Comparison of ENCODE assay signal across 35 mouse cellular contexts in the genomic region with DNA sequence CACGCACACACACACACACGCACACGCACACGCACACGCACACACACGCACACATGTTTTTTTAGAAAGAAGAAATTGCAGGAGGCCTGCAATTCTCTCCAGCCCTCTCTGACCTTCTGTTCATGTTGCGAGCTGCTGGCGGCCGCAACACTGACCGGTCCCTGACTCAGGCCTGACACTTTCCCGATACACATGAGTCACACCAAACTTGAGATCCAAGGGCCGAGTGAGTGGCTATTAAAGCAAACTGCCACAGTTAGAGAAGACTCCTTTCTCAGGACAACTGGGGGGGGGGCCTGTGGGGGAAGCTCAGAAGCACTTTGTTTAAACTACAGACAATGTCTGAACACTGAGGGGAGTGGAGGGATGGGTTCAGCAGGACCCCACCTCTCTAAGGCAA. TPM values are rescaled to one million over a fixed set of nuclear protein-coding genes. Genes with fewer than 3 reads are reported as not detected.
A peak's percentile ranks its signal among the peaks of the same experiment; 100 is the strongest.
DNase-seq lines count a peak whose midpoint lies in the region; ATAC-seq and TF ChIP-seq lines count a peak whose summit lies in the region.
"Had no signal": no experiment of that assay in that cellular context is flagged by ENCODE, and none has a peak within 500 bp of the region (broad histone marks: within the 10 kb centered on the region; RNA-seq: fewer than 3 reads in every experiment).

No protein-coding gene starts in this region.

- peak overlapping the region; percentile 30 for H3ac ChIP-seq in C2C12 (ENCODE audit: control insufficient read depth, insufficient read length, low read depth)
- no peak overlapping the region for H3ac ChIP-seq in myocyte (ENCODE audit: control insufficient read depth, insufficient read length)

- no peaks in the 10 kb centered on the region for H3K4me1 ChIP-seq in lung, adult 2 months (ENCODE audit: control insufficient read depth, insufficient read depth, low read length)
- H3K4me1 ChIP-seq: embryonic facial prominence, embryonic 13.5 days; limb, embryonic 13.5 days had no signal

- H3K4me3 ChIP-seq in lung, adult 2 months (replicated peaks; ENCODE audit: extremely low read depth, low read depth, low read length): no peak overlapping the region
- no peak overlapping the region for H3K4me3 ChIP-seq in C2C12 (ENCODE audit: insufficient read depth, poor library complexity, severe bottlenecking)
- no peak overlapping the region for H3K4me3 ChIP-seq in myocyte
- H3K4me3 ChIP-seq: embryonic facial prominence, embryonic 13.5 days; erythroblast, embryonic 14.5 days; hindbrain, embryonic 13.5 days; limb, embryonic 13.5 days; neural tube, embryonic 13.5 days had no signal

- H3K79me2 ChIP-seq in C2C12 (ENCODE audit: control insufficient read depth, insufficient read depth) (no peaks in the 10 kb centered on the region), myocyte (ENCODE audit: control insufficient read depth, insufficient read depth) (no peaks in the 10 kb centered on the region)

- H3K4me2 ChIP-seq in myocyte (ENCODE audit: low read depth): peak overlapping the region; percentile 63
- H3K4me2 ChIP-seq: embryonic facial prominence, embryonic 13.5 days; heart, embryonic 11.5 days; hindbrain, embryonic 13.5 days; limb, embryonic 13.5 days; liver, embryonic 11.5 days; midbrain, embryonic 11.5 days; neural tube, embryonic 13.5 days had no signal

- WGBS in lung, adult 2 months: 80% methylated on average over 12 of the region's 12 CpGs

- H3K36me3 ChIP-seq in C2C12 (ENCODE audit: control insufficient read depth, insufficient read depth) (no peaks in the 10 kb centered on the region), myocyte (ENCODE audit: control insufficient read depth, insufficient read depth) (no peaks in the 10 kb centered on the region)
- H3K36me3 ChIP-seq: embryonic facial prominence, embryonic 13.5 days; hindbrain, embryonic 13.5 days; limb, embryonic 13.5 days; neural tube, embryonic 13.5 days had no signal

- no peak for TF ChIP-seq CTCF in lung, adult 2 months (IDR thresholded peaks at IDR 0.05; ENCODE audit: insufficient read depth, low read length)
- no peak for TF ChIP-seq CTCF in C2C12 (IDR thresholded peaks at IDR 0.05; ENCODE audit: control insufficient read depth, insufficient read depth, insufficient read length)

- peak; percentile 49 for DNase-seq in lung, postnatal 36 days
- DNase-seq in lung, adult 2 months: no peak
- peak; percentile 51 for DNase-seq in adrenal gland, postnatal 10 days
- no peak for DNase-seq in layer of hippocampus, adult 8-10 months (ENCODE audit: low spot score in 2 of 2)
- no peak for DNase-seq in spleen, postnatal 14 days (ENCODE audit: low spot score in 2 of 2)
- DNase-seq: cerebellum, adult 11-12 months; cerebellum, adult 9-11 months; gastrocnemius, postnatal 14 days; heart, adult 11 months; heart, postnatal 4 days; kidney, adult 8-10 months; kidney, postnatal 4 days; layer of hippocampus, adult 9-11 months; lung, postnatal 10 days; right cerebral cortex, postnatal 4 days; thymus, postnatal 4 days had no signal

- no peak for TF ChIP-seq POLR2A in lung, adult 2 months (IDR thresholded peaks at IDR 0.05; ENCODE audit: borderline replicate concordance, extremely low read depth, low read depth, low read length)
- TF ChIP-seq POLR2A in myocyte (IDR thresholded peaks at IDR 0.05; ENCODE audit: insufficient read length, low read depth): no peak

- H3K79me3 ChIP-seq in C2C12 (ENCODE audit: low read depth): no peaks in the 10 kb centered on the region

- H3K27me3 ChIP-seq in C2C12 (ENCODE audit: control insufficient read depth, insufficient read depth, insufficient read length) (no peaks in the 10 kb centered on the region), myocyte (ENCODE audit: control insufficient read depth, insufficient read depth, insufficient read length) (no peaks in the 10 kb centered on the region)
- H3K27me3 ChIP-seq: hindbrain, embryonic 13.5 days; neural tube, embryonic 13.5 days had no signal

- no peak for ATAC-seq in monocyte, adult 5-6 weeks (replicated peaks; ENCODE audit: insufficient number of reproducible peaks, low FRiP score, low TSS enrichment, poor library complexity, severe bottlenecking)
- ATAC-seq: activated CD4-positive, CD25-positive, alpha-beta regulatory T cell, adult 4 months; CD4-positive, CD25-positive, alpha-beta regulatory T cell, adult 4 months; intestine, embryonic 16.5 days; midbrain, embryonic 16.5 days had no signal

TF ChIP-seq in C2C12, 6 proteins besides CTCF, POLR2A, EP300 and RAD21:
- no peak for TF ChIP-seq CEBPB (IDR thresholded peaks at IDR 0.05; ENCODE audit: low read depth)
- TF ChIP-seq MYOG (IDR thresholded peaks at IDR 0.05; ENCODE audit: control insufficient read depth, extremely low read depth, insufficient read length): no peak
- no peak for TF ChIP-seq USF1 (IDR thresholded peaks at IDR 0.05; ENCODE audit: low read depth)
- no peak for TF ChIP-seq MAX (IDR thresholded peaks at IDR 0.05)
- TF ChIP-seq MYOD1 (IDR thresholded peaks at IDR 0.05; ENCODE audit: control insufficient read depth, insufficient read length, low read depth): no peak
- peak; percentile 56 for TF ChIP-seq FOSL1 (IDR thresholded peaks at IDR 0.05; ENCODE audit: insufficient read depth, low read length, poor library complexity, severe bottlenecking)

TF ChIP-seq in myocyte, 11 proteins besides CTCF, POLR2A, EP300 and RAD21:
- TF ChIP-seq TCF3 (IDR thresholded peaks at IDR 0.05; ENCODE audit: insufficient read length, low read depth): no peak
- no peak for TF ChIP-seq MYOD1 (IDR thresholded peaks at IDR 0.05; ENCODE audit: control insufficient read depth in 1 of 3, insufficient read length in 2 of 3, low read depth in 2 of 3)
- no peak for TF ChIP-seq REST (IDR thresholded peaks at IDR 0.05; ENCODE audit: insufficient read depth, insufficient read length)
- no peak for TF ChIP-seq TCF12 (IDR thresholded peaks at IDR 0.05; ENCODE audit: insufficient read depth, poor library complexity, severe bottlenecking)
- TF ChIP-seq MAX (IDR thresholded peaks at IDR 0.05; ENCODE audit: low read depth): no peak
- TF ChIP-seq POLR2AphosphoS2 (IDR thresholded peaks at IDR 0.05; ENCODE audit: insufficient read length, low read depth): no peak
- TF ChIP-seq USF1 (IDR thresholded peaks at IDR 0.05; ENCODE audit: low read depth): no peak
- TF ChIP-seq MYOG (IDR thresholded peaks at IDR 0.05; ENCODE audit: control insufficient read depth in 1 of 3, insufficient read depth in 1 of 3, insufficient read length in 2 of 3, low read depth in 2 of 3): no peak
- TF ChIP-seq CEBPB (IDR thresholded peaks at IDR 0.05; ENCODE audit: insufficient read depth, poor library complexity, severe bottlenecking): no peak
- TF ChIP-seq E2F4 (IDR thresholded peaks at IDR 0.05; ENCODE audit: insufficient read depth): no peak
- TF ChIP-seq SRF (IDR thresholded peaks at IDR 0.05; ENCODE audit: control insufficient read depth, insufficient read length, low read depth): no peak

RNA-seq across cellular contexts. Expression of gene Cda, which starts 11.2 kb away (rescaled TPM):
- 2.6 and 2.9 TPM in 2 replicates for polyA plus RNA-seq in lung, adult 2 months (2012; rRNA removed)
- polyA plus RNA-seq in C2C12 (2012; fragmentation: generic; extraction: Trizol) (8.7 TPM), myocyte (2012; fragmentation: generic; extraction: Trizol) (6.0 TPM)
- 10 to 100 TPM; 12.3 to 13.4 TPM for total RNA-seq in adrenal gland, postnatal 10 days (2021)
- total RNA-seq in layer of hippocampus, adult 8-10 months (2022): 1 to 10 TPM; 2.0 to 3.2 (median 2.7) TPM
- not detected in 3 replicates for total RNA-seq in monocyte, adult 5-6 weeks (2017)
- total RNA-seq: megakaryocyte, adult 5-6 weeks had no signal
- polyA plus RNA-seq: activated CD4-positive, CD25-positive, alpha-beta regulatory T cell, adult 4 months; CD4-positive, CD25-positive, alpha-beta regulatory T cell, adult 4 months had no signal

RNA-seq across cellular contexts. Expression of gene Pink1, which starts 30.4 kb away (rescaled TPM):
- polyA plus RNA-seq in lung, adult 2 months (2012; rRNA removed): 178 and 182 TPM in 2 replicates
- polyA plus RNA-seq in C2C12 (2012; fragmentation: generic; extraction: Trizol) (9.7 TPM), myocyte (2012; fragmentation: generic; extraction: Trizol) (60.9 TPM)
- 100 to 1,000 TPM; 171 to 188 TPM for total RNA-seq in adrenal gland, postnatal 10 days (2021)
- total RNA-seq in layer of hippocampus, adult 8-10 months (2022): 100 to 1,000 TPM; 264 to 292 (median 274) TPM
- total RNA-seq in monocyte, adult 5-6 weeks (2017): 61.5 to 65.7 TPM (median 63.1 TPM) in 3 replicates

RNA-seq across cellular contexts. Expression of gene Fam43b, which starts 39.8 kb away (rescaled TPM):
- not detected in 2 replicates for polyA plus RNA-seq in lung, adult 2 months (2012; rRNA removed)
- polyA plus RNA-seq in C2C12 (2012; fragmentation: generic; extraction: Trizol) (not detected), myocyte (2012; fragmentation: generic; extraction: Trizol) (not detected)
- 1 to 10 TPM; 1.8 to 2.0 TPM for total RNA-seq in adrenal gland, postnatal 10 days (2021)
- 10 to 100 TPM; 26.4 to 30.9 (median 30.1) TPM for total RNA-seq in layer of hippocampus, adult 8-10 months (2022)
- not detected in 3 replicates for total RNA-seq in monocyte, adult 5-6 weeks (2017)
- total RNA-seq: heart, postnatal 4 days; megakaryocyte, adult 5-6 weeks had no signal
- polyA plus RNA-seq: activated CD4-positive, CD25-positive, alpha-beta regulatory T cell, adult 4 months; CD4-positive, CD25-positive, alpha-beta regulatory T cell, adult 4 months; erythroblast, embryonic 14.5 days; forebrain, embryonic 11.5 days; intestine, embryonic 16.5 days; limb, embryonic 13.5 days; liver, embryonic 16.5 days; testis, adult 2 months had no signal

RNA-seq across cellular contexts. Expression of gene Ddost, which starts 52.0 kb away (rescaled TPM):
- 194 and 198 TPM in 2 replicates for polyA plus RNA-seq in lung, adult 2 months (2012; rRNA removed)
- polyA plus RNA-seq in C2C12 (2012; fragmentation: generic; extraction: Trizol) (204 TPM), myocyte (2012; fragmentation: generic; extraction: Trizol) (162 TPM)
- 100 to 1,000 TPM; 118 to 129 TPM for total RNA-seq in adrenal gland, postnatal 10 days (2021)
- total RNA-seq in layer of hippocampus, adult 8-10 months (2022): 10 to 100 TPM; 90.5 to 99.3 (median 97.2) TPM
- 51.8 to 63.8 TPM (median 53.8 TPM) in 3 replicates for total RNA-seq in monocyte, adult 5-6 weeks (2017)

Comparison
In these comparisons a context has a peak if more than half of its experiments do, and no peak if none do; other contexts are left out.
1. DNase-seq: peak in lung, postnatal 36 days (single experiment) and adrenal gland, postnatal 10 days (single experiment); none in lung, adult 2 months (single experiment), layer of hippocampus, adult 8-10 months (0 of 2) and spleen, postnatal 14 days (0 of 2).
2. RNA of gene Fam43b, which starts 39.8 kb away (total RNA-seq): 26.4 to 30.9 TPM in layer of hippocampus, adult 8-10 months; 1.8 to 2.0 TPM in adrenal gland, postnatal 10 days and not detected in monocyte, adult 5-6 weeks; every median in the first group is over 4 times any median in the second.